Comparison of ENCODE assay signal across 8 mouse cellular contexts in the genomic region with DNA sequence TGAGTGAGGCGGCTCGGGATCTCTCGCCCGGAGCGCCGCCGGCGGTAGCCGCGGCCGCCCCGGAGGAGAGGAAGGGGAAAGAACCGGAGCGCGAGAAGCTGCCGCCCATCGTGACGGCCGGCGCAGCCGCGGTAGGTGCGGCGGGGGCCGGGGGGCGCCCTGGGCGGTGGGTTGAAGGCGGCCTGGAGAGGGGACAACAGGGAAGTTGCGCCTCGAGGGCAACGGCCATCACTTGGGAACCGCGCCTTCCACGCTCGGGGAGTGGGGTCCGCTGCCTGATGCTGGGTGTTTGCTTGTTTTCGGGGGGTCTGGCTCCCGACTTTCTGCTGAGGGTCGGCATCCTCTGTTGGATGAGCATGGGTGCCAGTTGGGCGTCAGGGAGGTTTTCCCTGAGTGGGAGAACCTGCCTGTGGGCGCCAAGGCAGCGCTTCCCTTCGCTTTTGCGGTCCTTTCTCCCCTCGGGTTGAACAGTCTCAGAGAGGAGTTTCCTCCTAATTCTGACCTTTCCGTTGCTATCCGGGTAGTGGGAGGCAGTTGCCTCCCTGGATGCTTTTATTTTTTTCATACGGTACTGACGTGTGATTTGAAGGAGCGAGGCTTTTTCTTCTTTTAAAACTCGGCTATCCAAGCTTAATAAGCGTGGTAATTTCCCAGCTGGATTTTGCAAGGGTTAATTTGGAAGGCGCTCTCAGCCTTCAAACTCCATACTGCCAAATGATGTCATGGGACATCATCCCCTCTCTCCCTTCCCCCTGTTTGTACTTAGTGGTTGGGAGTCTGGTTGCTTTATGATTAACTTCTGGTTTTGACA. TPM values are rescaled to one million over a fixed set of nuclear protein-coding genes. Genes with fewer than 3 reads are reported as not detected.
A peak's percentile ranks its signal among the peaks of the same experiment; 100 is the strongest.
DNase-seq lines count a peak whose midpoint lies in the region; ATAC-seq and TF ChIP-seq lines count a peak whose summit lies in the region.

No protein-coding gene starts in this region.

- 2% methylated on average over 50 of the region's 53 CpGs for WGBS in lung, adult 2 months
- WGBS in embryonic facial prominence, embryonic 13.5 days: under 1% methylated on average over 51 of the region's 53 CpGs
- WGBS in heart, embryonic 15.5 days: under 1% methylated on average over 45 of the region's 53 CpGs
- WGBS in limb, embryonic 10.5 days: under 1% methylated on average over 52 of the region's 53 CpGs
- under 1% methylated on average over 35 of the region's 53 CpGs for WGBS in midbrain, postnatal 0 days

- H3K4me1 ChIP-seq in lung, adult 2 months (ENCODE audit: control insufficient read depth, insufficient read depth, low read length): peaks cover 5% of the 10 kb centered on the region
- H3K4me1 ChIP-seq in embryonic facial prominence, embryonic 13.5 days: 0 out of 2 replicates have a peak, but pooled peaks cover 3% of the 10 kb centered on the region
- H3K4me1 ChIP-seq in heart, embryonic 15.5 days (replicated peaks): peaks cover 6% of the 10 kb centered on the region
- peaks cover 11% of the 10 kb centered on the region for H3K4me1 ChIP-seq in limb, embryonic 10.5 days
- H3K4me1 ChIP-seq in midbrain, postnatal 0 days (ENCODE audit: insufficient read depth, low read length): no peaks in the 10 kb centered on the region

- POLR2A ChIA-PET in Patski (lab: Charles Lee): interaction anchor here (0.5 kb wide), 1 partner anchor 610 kb away, joined by 3 read pairs; no protein-coding TSS in a partner anchor

- no peaks in the 10 kb centered on the region for H3K36me3 ChIP-seq in embryonic facial prominence, embryonic 13.5 days
- no peaks in the 10 kb centered on the region for H3K36me3 ChIP-seq in heart, embryonic 15.5 days
- H3K36me3 ChIP-seq in limb, embryonic 10.5 days: no peaks in the 10 kb centered on the region
- no peaks in the 10 kb centered on the region for H3K36me3 ChIP-seq in midbrain, postnatal 0 days (ENCODE audit: insufficient read depth, low read length)

- no peak for TF ChIP-seq POLR2A in lung, adult 2 months (IDR thresholded peaks at IDR 0.05; ENCODE audit: borderline replicate concordance, extremely low read depth, low read depth, low read length)

- peak overlapping the region; percentile 86 for H3K9ac ChIP-seq in embryonic facial prominence, embryonic 13.5 days
- H3K9ac ChIP-seq in heart, embryonic 15.5 days: peak overlapping the region; percentile 95
- peak overlapping the region; percentile 83 for H3K9ac ChIP-seq in midbrain, postnatal 0 days (replicated peaks; ENCODE audit: low read length, poor library complexity, severe bottlenecking)

- no peak for TF ChIP-seq CTCF in lung, adult 2 months (IDR thresholded peaks at IDR 0.05; ENCODE audit: insufficient read depth, low read length)
- peak; percentile 35 for TF ChIP-seq CTCF in Patski (IDR thresholded peaks at IDR 0.05)
- TF ChIP-seq CTCF in midbrain, postnatal 0 days (IDR thresholded peaks at IDR 0.05): no peak

- peak; percentile 29 for ATAC-seq in Patski
- peak; percentile 65; the same call in 1 of the 2 replicates for ATAC-seq in embryonic facial prominence, embryonic 13.5 days (ENCODE audit: insufficient number of reproducible peaks, insufficient read depth, low FRiP score, low TSS enrichment, low read depth)
- ATAC-seq in heart, embryonic 15.5 days (replicated peaks; ENCODE audit: insufficient number of reproducible peaks, insufficient read depth, low FRiP score, low read depth): peak; percentile 69
- ATAC-seq in midbrain, postnatal 0 days (ENCODE audit: low FRiP score): peak; percentile 69

- CTCF ChIA-PET in Patski (lab: Charles Lee): interaction anchor here (1.2 kb wide), 1 partner anchor 45 kb away, joined by 3 read pairs; no protein-coding TSS in a partner anchor

- in situ Hi-C loops in Patski (cut with MboI; ENCODE audit: low pct_unique_long_range_greater_than_20kb): no loop called here

- peak overlapping the region; percentile 72 for H3K4me3 ChIP-seq in lung, adult 2 months (replicated peaks; ENCODE audit: extremely low read depth, low read depth, low read length)
- peak overlapping the region; percentile 83 for H3K4me3 ChIP-seq in embryonic facial prominence, embryonic 13.5 days
- peak overlapping the region; percentile 95 for H3K4me3 ChIP-seq in heart, embryonic 15.5 days
- H3K4me3 ChIP-seq in limb, embryonic 10.5 days: peak overlapping the region; percentile 78
- H3K4me3 ChIP-seq in midbrain, postnatal 0 days (ENCODE audit: low read depth, low read length): peak overlapping the region; percentile 76

- H3K27ac ChIP-seq in embryonic facial prominence, embryonic 13.5 days: peak overlapping the region; percentile 55
- peak overlapping the region; percentile 91 for H3K27ac ChIP-seq in heart, embryonic 15.5 days
- peak overlapping the region; percentile 89 for H3K27ac ChIP-seq in limb, embryonic 10.5 days
- H3K27ac ChIP-seq in midbrain, postnatal 0 days (ENCODE audit: low read depth, low read length): peak overlapping the region; percentile 91

- peak overlapping the region; percentile 94 for H3K4me2 ChIP-seq in embryonic facial prominence, embryonic 13.5 days
- H3K4me2 ChIP-seq in heart, embryonic 15.5 days: peak overlapping the region; percentile 92
- H3K4me2 ChIP-seq in midbrain, postnatal 0 days (ENCODE audit: low read depth, low read length, poor library complexity, severe bottlenecking): peak overlapping the region; percentile 62

- H3K27me3 ChIP-seq in Patski: peaks cover 91% of the 10 kb centered on the region
- H3K27me3 ChIP-seq in embryonic facial prominence, embryonic 13.5 days: peaks cover 13% of the 10 kb centered on the region
- 0 out of 2 replicates have a peak, but pooled peaks cover 4% of the 10 kb centered on the region for H3K27me3 ChIP-seq in heart, embryonic 15.5 days
- peaks cover 33% of the 10 kb centered on the region for H3K27me3 ChIP-seq in limb, embryonic 10.5 days (ENCODE audit: low read depth, poor library complexity, severe bottlenecking)
- no peaks in the 10 kb centered on the region for H3K27me3 ChIP-seq in midbrain, postnatal 0 days (ENCODE audit: insufficient read depth, low read length)

- peak; percentile 55 for DNase-seq in lung, adult 2 months
- DNase-seq in lung, postnatal 4 days: no peak
- no peak for DNase-seq in Patski (ENCODE audit: low read depth, low spot score)
- DNase-seq in limb, embryonic 10.5 days (ENCODE audit: low spot score): peak; percentile 77
- DNase-seq in midbrain, postnatal 0 days (ENCODE audit: low spot score): peak; percentile 59
- peak; percentile 49 to 57 for DNase-seq in thymus, postnatal 36 days

- no peaks in the 10 kb centered on the region for H3K9me3 ChIP-seq in embryonic facial prominence, embryonic 13.5 days
- H3K9me3 ChIP-seq in heart, embryonic 15.5 days (replicated peaks): no peaks in the 10 kb centered on the region
- no peaks in the 10 kb centered on the region for H3K9me3 ChIP-seq in limb, embryonic 10.5 days (replicated peaks)
- H3K9me3 ChIP-seq in midbrain, postnatal 0 days (ENCODE audit: low read length): no peaks in the 10 kb centered on the region

RNA-seq across cellular contexts. Expression of gene Hectd2, which starts 0.6 kb away (rescaled TPM):
- polyA plus RNA-seq in lung, adult 2 months (2012; rRNA removed): 0.40 and 0.57 TPM in 2 replicates
- polyA plus RNA-seq in Patski (2021): 0.60 TPM
- 2.5 and 3.9 TPM in 2 replicates for polyA plus RNA-seq in embryonic facial prominence, embryonic 13.5 days (2015; fragmentation: Nextera tagmentation; extraction: Ambion mirVana)
- polyA plus RNA-seq in heart, embryonic 15.5 days (2015; fragmentation: Nextera tagmentation; extraction: Ambion mirVana): 4.7 and 5.2 TPM in 2 replicates
- polyA plus RNA-seq in limb, embryonic 10.5 days (2016; fragmentation: Nextera tagmentation; extraction: Ambion mirVana): 1.8 TPM in 2 replicates
- total RNA-seq in midbrain, postnatal 0 days (2014; rRNA removed): 31.2 and 31.7 TPM in 2 replicates
- polyA plus RNA-seq in midbrain, postnatal 0 days (2015; fragmentation: Nextera tagmentation; extraction: Ambion mirVana): 6.1 and 8.1 TPM in 2 replicates

Comparison
In these comparisons a context has a peak if more than half of its experiments do, and no peak if none do; other contexts are left out.
1. DNase-seq: peak in lung, adult 2 months (single experiment), limb, embryonic 10.5 days (single experiment), midbrain, postnatal 0 days (single experiment) and thymus, postnatal 36 days (2 of 2); none in lung, postnatal 4 days (0 of 2) and Patski (single experiment).
2. Peak in every context shown above with its lines, with median percentiles within 50 percentile points of each other: H3K4me3 ChIP-seq, ATAC-seq, H3K27ac ChIP-seq, H3K4me2 ChIP-seq and H3K9ac ChIP-seq.